Mouse (Mus musculus) thymus, postnatal 25 days (tissue): ENCODE data around the gene Stk35.
A peak's percentile ranks its signal among the peaks of the same experiment; 100 is the strongest.

ENCODE experiments used
- DNase-seq: peaks from one replicate; pipeline ENCODE4 v3.0.0; 2022

The Stk35 gene

DNA sequence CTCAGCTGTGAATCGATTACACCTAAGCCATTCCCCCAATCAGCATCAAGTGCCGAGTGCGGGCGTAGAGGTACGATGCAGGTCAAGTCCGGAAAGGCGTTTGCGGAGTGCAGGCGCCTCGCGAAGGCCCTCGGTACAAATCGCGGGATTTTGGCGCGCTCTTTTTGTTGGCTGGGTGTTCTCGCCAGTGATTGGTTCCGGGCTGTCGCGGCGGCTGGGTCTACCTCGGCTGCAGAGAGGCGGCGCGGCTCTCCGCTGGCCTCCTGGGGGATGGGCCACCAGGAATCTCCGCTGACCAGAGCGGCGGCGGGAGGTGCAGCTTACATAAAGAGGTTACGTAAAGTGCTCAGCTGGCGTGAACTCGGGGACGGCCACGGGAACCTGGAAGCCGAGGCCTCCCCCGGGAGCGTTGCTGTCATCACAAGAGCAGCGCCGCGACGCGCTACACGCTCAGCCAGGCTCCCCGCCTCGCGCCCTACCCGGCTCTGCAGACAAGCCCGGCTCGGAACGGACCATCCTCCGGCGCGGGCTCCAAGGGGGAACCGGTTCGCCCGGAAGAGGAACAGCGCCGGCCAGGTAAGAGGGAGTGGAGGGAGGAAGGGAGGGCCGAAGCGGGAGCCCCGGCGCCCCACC is at the start of gene Stk35:
Gene Stk35, plus strand, starts transcription at position 247 of the 633 bp plus-strand sequence.
- DNase-seq, result peak; percentile 77

GRCm38 (mm10) chr2:129782046-129782445 is 18.3 kb upstream of the Stk35 start:
- no peak for DNase-seq

DNA sequence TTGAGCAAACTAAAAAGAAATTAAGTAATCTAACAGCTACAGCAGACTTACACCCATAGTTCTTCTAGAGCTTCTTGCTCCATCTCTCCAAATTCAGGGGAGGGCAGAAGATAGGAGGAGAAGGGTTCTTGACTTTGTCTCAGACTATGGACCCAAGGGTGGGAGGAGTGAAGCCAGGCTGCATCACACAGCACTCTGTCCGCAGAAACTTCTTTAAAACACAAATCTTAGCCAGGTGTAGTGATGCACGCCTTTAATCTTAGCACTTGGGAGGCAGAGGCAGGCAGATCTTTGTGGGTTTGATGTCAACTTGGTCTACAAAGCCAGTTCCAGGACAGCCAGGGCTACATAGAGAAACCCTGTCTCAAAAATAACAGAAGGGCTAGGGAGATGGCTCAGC is 3.8 kb upstream of the Stk35 start:
- DNase-seq, result no peak

- DNase-seq, result no peak
Measured at GRCm38 (mm10) chr2:129797709-129798108, 2.6 kb upstream of the Stk35 start.

DNA sequence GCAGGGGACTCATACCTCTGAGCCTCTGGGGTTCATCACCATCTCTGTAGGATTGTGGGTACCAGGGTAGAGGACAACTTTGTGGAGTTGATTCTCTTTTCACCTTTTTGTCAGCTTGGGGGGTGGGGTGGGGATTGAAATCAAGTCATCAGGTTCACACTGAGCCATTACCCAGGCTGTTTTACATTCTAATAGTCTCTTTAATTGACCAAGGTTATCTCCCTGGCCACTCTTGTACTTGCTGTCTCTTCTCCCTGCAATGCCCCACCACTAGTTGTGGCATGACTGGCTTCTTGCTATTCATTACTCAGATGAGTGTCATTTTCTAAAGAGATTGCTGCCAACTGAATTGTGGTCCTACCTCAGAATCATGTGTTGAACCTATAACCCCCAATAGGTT is 1.9 kb upstream of the Stk35 start:
- DNase-seq, result no peak

DNA sequence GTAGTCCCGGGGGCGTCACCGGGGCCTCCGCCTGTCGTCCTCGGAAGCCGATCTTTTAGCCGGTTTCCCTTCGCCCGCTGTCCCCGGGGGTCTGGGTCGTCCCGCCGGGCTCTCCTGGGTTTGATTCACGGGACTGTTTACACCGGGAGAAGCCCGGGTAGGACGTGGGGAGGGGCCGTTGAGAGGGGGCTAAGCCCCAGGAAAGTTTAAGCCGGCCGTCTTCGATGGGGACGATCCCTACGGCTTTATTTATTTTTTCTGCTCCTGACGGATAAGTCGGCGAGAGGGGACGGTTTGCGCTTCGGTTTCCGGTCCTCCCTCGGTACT is 550 bp downstream of the Stk35 start:
- no peak for DNase-seq

GRCm38 (mm10) chr2:129801231-129802029 is 1.1 kb downstream of the Stk35 start:
- peak; percentile 92 for DNase-seq

- no peak for DNase-seq
Measured at GRCm38 (mm10) chr2:129805486-129805885, 5.2 kb downstream of the Stk35 start.

GRCm38 (mm10) chr2:129806486-129806885 is 6.2 kb downstream of the Stk35 start:
- no peak for DNase-seq

GRCm38 (mm10) chr2:129810563-129810962 is 10.2 kb downstream of the Stk35 start:
- no peak for DNase-seq

DNA sequence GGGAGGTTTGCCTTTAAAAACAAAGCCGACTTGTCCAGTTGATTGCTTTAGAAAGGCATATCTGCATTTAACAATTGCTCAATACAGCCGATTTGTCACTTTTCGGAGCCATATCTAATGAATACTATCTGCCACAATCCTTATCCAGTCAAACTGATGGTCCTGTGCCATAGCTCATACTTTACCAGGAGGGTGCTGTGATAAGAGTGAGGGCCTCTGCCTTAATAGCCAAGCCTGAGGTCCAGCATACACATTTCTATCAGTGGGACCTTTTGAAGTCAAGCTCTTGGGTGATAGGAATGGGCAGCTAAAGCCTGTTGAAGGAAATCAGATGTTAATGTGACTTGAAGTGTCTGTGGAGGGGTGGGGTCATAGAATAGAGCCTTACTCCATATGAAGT is 13.7 kb downstream of the Stk35 start:
- no peak for DNase-seq

DNA sequence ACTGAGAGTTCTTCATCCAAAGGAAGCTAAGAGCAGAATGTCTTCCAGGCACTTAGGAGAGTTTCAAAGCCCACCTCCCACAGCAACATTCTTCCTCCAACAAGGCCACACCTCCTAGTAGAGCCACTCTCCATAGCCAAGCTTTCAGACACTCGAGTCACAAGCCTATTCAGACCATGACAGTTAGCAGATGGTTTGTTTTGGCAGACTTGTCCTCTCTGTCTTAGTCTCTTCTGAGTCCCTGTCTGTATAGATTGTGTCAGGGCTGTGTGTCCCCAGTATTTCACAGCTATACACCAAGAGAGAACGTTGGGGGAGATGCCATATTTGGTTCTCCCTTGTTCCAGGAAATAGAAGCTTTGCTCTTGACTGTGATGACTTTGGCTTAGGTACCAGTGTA is 14.8 kb downstream of the Stk35 start:
- no peak for DNase-seq

DNA sequence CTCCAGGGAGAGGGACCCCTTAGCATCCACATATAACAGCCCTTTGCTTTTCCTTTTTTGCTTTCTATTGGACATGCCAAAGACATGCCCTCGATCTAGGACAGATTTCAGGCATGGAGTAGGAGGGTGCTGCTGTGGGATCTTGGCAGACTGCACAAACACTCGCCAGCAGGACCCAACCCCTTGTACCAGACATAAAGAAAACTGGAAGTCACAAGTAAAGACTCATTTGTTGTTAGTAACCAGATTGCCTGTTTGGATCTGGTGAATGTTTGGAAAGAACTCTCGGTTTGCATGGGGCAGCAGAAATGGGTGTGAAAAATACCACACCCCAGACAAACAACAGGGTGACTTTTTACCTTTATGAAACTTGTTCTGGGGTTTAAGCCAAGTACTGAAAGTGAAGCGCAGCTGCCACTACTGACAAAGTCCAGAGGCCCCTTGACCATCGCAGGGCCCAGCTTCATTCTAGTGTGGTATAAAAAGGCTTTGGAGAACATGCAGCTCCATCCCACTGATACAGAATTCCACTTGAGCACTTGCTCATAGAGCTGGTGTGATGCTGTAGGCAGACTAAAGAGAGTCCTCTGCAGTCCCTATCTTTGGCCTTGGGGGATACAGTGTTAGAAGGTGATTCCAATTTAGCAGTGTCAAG is 17.4 kb downstream of the Stk35 start:
- DNase-seq, result no peak

DNA sequence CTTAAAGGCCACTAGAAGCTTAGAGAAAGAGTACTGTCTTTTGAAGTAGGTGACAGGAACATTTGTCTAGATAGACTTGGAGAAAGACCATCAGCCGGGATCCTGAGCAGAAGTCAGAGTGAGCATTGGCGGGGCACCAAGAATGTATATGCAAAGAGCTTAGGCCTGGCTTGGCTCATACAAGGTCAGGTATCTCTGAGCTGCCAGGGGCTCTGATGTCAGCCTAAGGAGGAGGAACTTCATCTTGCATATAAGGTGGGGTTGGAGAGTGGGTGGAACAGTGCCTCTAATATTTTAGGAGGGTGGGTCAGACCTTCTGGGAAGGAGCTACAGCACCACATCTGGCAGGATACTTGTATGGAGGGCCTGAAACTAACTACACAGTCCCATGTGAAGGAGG is 18.6 kb downstream of the Stk35 start:
- no peak for DNase-seq

DNA sequence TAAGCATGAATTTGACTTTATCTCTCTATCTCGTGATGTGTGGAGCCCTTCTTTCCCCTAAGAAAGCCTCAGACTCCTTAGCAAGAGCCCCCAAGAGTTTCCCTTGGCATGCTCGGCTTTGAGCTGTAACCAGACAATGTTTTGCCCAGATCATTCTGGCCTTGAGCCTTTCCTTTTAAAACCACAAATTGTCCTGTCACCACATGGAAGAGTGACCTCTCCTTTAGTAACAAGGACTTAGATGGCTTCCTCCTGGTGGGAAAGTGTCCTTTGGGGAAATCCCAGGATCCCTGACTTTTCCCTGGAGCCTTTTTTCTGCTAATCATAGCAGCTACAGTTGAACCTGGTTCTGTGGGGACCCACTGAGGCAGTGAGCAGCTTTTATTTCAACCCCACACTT is 19.2 kb downstream of the Stk35 start:
- DNase-seq, result no peak

DNA sequence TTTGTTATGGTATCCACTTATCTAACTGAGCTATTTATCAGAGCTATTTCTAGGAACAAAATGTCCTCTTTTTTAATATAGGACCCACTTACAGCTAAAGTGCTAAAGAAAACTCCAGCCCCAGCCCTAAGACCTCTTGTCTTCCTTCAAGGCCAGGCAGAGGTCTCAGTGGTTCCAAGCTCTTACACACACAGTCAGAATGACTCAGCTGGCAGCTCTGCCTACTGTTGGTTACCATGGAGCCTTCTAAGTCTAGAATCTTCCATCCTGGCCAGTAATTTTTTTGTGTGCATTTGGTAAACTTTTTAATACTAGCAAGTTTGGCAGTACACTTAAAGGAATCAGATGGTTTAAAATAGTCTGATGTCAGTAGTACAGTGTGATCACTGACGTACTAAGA is 19.6 kb downstream of the Stk35 start:
- no peak for DNase-seq

GRCm38 (mm10) chr2:129821021-129821420 is 20.7 kb downstream of the Stk35 start:
- DNase-seq, result no peak

GRCm38 (mm10) chr2:129821568-129821967 is 21.3 kb downstream of the Stk35 start:
- DNase-seq, result no peak

GRCm38 (mm10) chr2:129823310-129823709 is 23.0 kb downstream of the Stk35 start:
- DNase-seq, result no peak

- no peak for DNase-seq
Measured at GRCm38 (mm10) chr2:129824254-129824653, 23.9 kb downstream of the Stk35 start.

GRCm38 (mm10) chr2:129826141-129826540 is 25.8 kb downstream of the Stk35 start:
- no peak for DNase-seq

- DNase-seq, result no peak
Measured at GRCm38 (mm10) chr2:129832993-129833392, 32.7 kb downstream of the Stk35 start.

DNA sequence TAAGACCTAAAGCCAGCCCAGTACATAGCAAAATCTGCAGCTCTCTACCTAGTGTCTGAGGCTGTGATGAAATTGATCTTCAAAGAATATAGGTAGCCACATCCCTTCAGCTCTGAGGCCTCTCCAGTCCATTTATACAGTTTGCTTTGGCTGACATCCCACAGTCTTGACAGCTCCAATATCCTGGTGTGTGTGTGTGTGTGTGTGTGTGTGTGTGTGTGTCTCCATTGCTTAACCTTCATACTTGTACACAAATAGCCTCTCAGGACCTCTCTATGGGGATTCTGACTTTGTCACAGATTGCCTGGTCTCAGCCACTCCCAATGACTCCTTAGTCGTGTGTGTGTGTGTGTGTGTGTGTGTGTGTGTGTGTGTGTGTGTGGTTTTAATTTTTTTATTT is 33.9 kb downstream of the Stk35 start:
- no peak for DNase-seq

DNA sequence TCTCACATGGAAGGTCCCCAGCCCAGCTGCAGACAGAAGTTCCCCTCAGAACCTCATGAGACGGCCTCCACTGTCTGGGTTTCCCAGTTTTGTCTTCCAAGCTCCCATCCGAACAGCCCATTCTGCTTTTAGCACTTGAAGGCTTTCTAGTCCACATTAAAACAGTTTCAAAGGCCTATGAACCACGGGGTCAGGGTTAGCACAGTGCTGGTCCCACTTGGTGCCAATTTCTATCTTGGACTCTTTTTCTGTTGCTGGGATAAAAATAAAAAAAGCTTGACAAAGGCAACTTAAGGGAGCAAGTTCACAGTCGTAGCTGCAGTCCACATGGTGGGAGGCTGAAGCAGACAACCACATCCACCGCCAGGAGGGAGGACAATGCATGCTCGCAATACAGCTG is 34.6 kb downstream of the Stk35 start:
- no peak for DNase-seq
